Mouse (Mus musculus): ENCODE measurements around the gene 2510009E07Rik. TPM values are rescaled to one million over a fixed set of nuclear protein-coding genes. Genes with fewer than 3 reads are reported as not detected.

The 2510009E07Rik gene
- polyA plus RNA-seq, 1 experiment from 2014 or later, result 21.7 TPM

- no peaks in the 10 kb centered on the region for H3K9me3 ChIP-seq (ENCODE audit: control insufficient read depth, low read length)
- 74% methylated on average over 3 of the region's 3 CpGs for WGBS
- no peak overlapping the region for H3K27ac ChIP-seq (ENCODE audit: low read length)
- no peak for ATAC-seq (ENCODE audit: low read depth)
- H3K9ac ChIP-seq (ENCODE audit: low read length), result no peak overlapping the region
- no peaks in the 10 kb centered on the region for H3K27me3 ChIP-seq (ENCODE audit: control insufficient read depth, insufficient read depth, low read depth, low read length)
- no peak overlapping the region for H3K4me2 ChIP-seq (ENCODE audit: low read depth, low read length)
- H3K4me3 ChIP-seq (ENCODE audit: low read length), result no peak overlapping the region
- H3K36me3 ChIP-seq (ENCODE audit: control insufficient read depth, insufficient read depth, low read length), result no peaks in the 10 kb centered on the region
- peaks cover 23% of the 10 kb centered on the region for H3K4me1 ChIP-seq (replicated peaks; ENCODE audit: control insufficient read depth, insufficient read depth, low read length)
These were observed 48.5 kb downstream of the 2510009E07Rik start for GRCm38 (mm10) chr16:21645915-21646314.

DNA sequence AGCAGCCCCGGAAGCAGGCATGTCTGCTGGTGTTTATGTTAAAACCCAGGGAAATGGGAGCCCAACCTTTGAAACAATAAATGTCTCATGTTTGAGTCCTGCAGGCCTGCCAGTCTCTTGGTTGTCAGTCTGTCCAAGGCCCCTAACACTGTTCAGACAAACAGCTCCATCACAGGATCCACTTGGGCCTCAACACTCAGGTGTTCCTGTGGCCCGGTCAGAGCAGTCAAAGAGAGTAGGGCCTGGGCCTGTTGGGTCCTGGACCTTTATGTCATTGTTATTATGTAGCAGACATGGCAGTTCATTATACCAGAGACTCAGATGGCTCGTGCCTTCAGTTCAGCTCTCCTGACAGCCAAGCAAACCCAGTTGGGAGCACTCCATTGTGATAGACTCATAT lies 49.9 kb downstream of the 2510009E07Rik start:
- no peak overlapping the region for H3K4me3 ChIP-seq (ENCODE audit: low read length)
- peak overlapping the region; percentile 77 for H3K27ac ChIP-seq (ENCODE audit: low read length)
- H3K9me3 ChIP-seq (ENCODE audit: control insufficient read depth, low read length), result no peaks in the 10 kb centered on the region
- 48% methylated on average over 3 of the region's 3 CpGs for whole genome bisulfite sequencing
- no peaks in the 10 kb centered on the region for H3K36me3 ChIP-seq (ENCODE audit: control insufficient read depth, insufficient read depth, low read length)
- no peak for ATAC-seq (ENCODE audit: low read depth)
- peak overlapping the region; percentile 12; the same call in 1 of the 2 replicates for H3K4me2 ChIP-seq (ENCODE audit: low read depth, low read length)
- H3K27me3 ChIP-seq (ENCODE audit: control insufficient read depth, insufficient read depth, low read depth, low read length), result no peaks in the 10 kb centered on the region
- H3K9ac ChIP-seq (ENCODE audit: low read length), result peak overlapping the region; percentile 7; the same call in 1 of the 2 replicates
- peaks cover 23% of the 10 kb centered on the region for H3K4me1 ChIP-seq (replicated peaks; ENCODE audit: control insufficient read depth, insufficient read depth, low read length)

GRCm38 (mm10) chr16:21644066-21644561 lies 50.4 kb downstream of the 2510009E07Rik start:
- peak; percentile 83 for ATAC-seq (ENCODE audit: low read depth)
- H3K4me3 ChIP-seq (ENCODE audit: low read length), result no peak overlapping the region
- H3K9ac ChIP-seq (ENCODE audit: low read length), result peak overlapping the region; percentile 7
- 18% methylated on average over 17 of the region's 17 CpGs for WGBS
- H3K4me1 ChIP-seq (replicated peaks; ENCODE audit: control insufficient read depth, insufficient read depth, low read length), result peaks cover 23% of the 10 kb centered on the region
- no peaks in the 10 kb centered on the region for H3K36me3 ChIP-seq (ENCODE audit: control insufficient read depth, insufficient read depth, low read length)
- H3K4me2 ChIP-seq (ENCODE audit: low read depth, low read length), result peak overlapping the region; percentile 12; the same call in 1 of the 2 replicates
- peak overlapping the region; percentile 77 for H3K27ac ChIP-seq (ENCODE audit: low read length)
- no peaks in the 10 kb centered on the region for H3K27me3 ChIP-seq (ENCODE audit: control insufficient read depth, insufficient read depth, low read depth, low read length)
- H3K9me3 ChIP-seq (ENCODE audit: control insufficient read depth, low read length), result no peaks in the 10 kb centered on the region

GRCm38 (mm10) chr16:21643621-21644041 lies 50.8 kb downstream of the 2510009E07Rik start:
- ATAC-seq (ENCODE audit: low read depth), result no peak; the same call in 1 of the 2 replicates
- Histone ChIP-seq H3K27ac (ENCODE audit: low read length) (peak overlapping the region; percentile 77), H3K4me2 (ENCODE audit: low read depth, low read length) (no peak overlapping the region), H3K36me3 (ENCODE audit: control insufficient read depth, insufficient read depth, low read length) (no peaks in the 10 kb centered on the region), H3K27me3 (ENCODE audit: control insufficient read depth, insufficient read depth, low read depth, low read length) (no peaks in the 10 kb centered on the region), H3K9me3 (ENCODE audit: control insufficient read depth, low read length) (no peaks in the 10 kb centered on the region), H3K4me1 (replicated peaks; ENCODE audit: control insufficient read depth, insufficient read depth, low read length) (peaks cover 23% of the 10 kb centered on the region), H3K4me3 (ENCODE audit: low read length) (no peak overlapping the region), H3K9ac (ENCODE audit: low read length) (peak overlapping the region; percentile 7)
- 66% methylated on average over 2 of the region's 2 CpGs for WGBS

DNA sequence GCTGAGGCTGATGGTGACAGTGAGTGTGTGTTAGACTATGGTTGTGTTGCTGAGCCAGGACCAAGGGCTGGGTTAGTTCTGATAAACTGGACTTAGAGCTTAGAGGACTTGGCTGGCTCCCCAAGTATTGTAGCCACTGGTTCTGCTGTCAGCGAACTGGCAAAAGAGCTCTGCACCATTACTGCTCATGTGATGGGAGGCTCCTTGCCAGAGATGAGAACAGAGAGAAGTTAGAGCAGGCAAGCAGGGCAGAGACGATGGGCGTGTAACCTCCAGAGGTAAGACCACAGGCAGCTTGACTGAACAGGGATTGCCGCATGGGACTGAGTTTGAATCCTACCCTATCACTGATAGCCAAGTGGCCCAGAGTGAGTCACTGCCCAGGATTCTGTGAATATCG lies 51.6 kb downstream of the 2510009E07Rik start:
- no peaks in the 10 kb centered on the region for H3K9me3 ChIP-seq (ENCODE audit: control insufficient read depth, low read length)
- no peaks in the 10 kb centered on the region for H3K36me3 ChIP-seq (ENCODE audit: control insufficient read depth, insufficient read depth, low read length)
- H3K27ac ChIP-seq (ENCODE audit: low read length), result no peak overlapping the region
- no peak overlapping the region for H3K4me3 ChIP-seq (ENCODE audit: low read length)
- H3K4me1 ChIP-seq (replicated peaks; ENCODE audit: control insufficient read depth, insufficient read depth, low read length), result peaks cover 23% of the 10 kb centered on the region
- no peak for ATAC-seq (ENCODE audit: low read depth)
- no peak overlapping the region for H3K9ac ChIP-seq (ENCODE audit: low read length)
- no peak overlapping the region for H3K4me2 ChIP-seq (ENCODE audit: low read depth, low read length)
- no peaks in the 10 kb centered on the region for H3K27me3 ChIP-seq (ENCODE audit: control insufficient read depth, insufficient read depth, low read depth, low read length)
- 90% methylated on average over 5 of the region's 5 CpGs for WGBS

- Histone ChIP-seq H3K9me3 (ENCODE audit: control insufficient read depth, low read length) (no peaks in the 10 kb centered on the region), H3K27me3 (ENCODE audit: control insufficient read depth, insufficient read depth, low read depth, low read length) (no peaks in the 10 kb centered on the region), H3K36me3 (ENCODE audit: control insufficient read depth, insufficient read depth, low read length) (no peaks in the 10 kb centered on the region), H3K4me1 (replicated peaks; ENCODE audit: control insufficient read depth, insufficient read depth, low read length) (peaks cover 26% of the 10 kb centered on the region), H3K9ac (ENCODE audit: low read length) (no peak overlapping the region), H3K27ac (ENCODE audit: low read length) (peak overlapping the region; percentile 77), H3K4me3 (ENCODE audit: low read length) (no peak overlapping the region), H3K4me2 (ENCODE audit: low read depth, low read length) (no peak overlapping the region)
- 41% methylated on average over 3 of the region's 3 CpGs for WGBS
- ATAC-seq (ENCODE audit: low read depth), result 0 out of 2 replicates have a peak, but pooled peaks have one; percentile 9
These were observed 52.5 kb downstream of the 2510009E07Rik start for GRCm38 (mm10) chr16:21641944-21642343.

DNA sequence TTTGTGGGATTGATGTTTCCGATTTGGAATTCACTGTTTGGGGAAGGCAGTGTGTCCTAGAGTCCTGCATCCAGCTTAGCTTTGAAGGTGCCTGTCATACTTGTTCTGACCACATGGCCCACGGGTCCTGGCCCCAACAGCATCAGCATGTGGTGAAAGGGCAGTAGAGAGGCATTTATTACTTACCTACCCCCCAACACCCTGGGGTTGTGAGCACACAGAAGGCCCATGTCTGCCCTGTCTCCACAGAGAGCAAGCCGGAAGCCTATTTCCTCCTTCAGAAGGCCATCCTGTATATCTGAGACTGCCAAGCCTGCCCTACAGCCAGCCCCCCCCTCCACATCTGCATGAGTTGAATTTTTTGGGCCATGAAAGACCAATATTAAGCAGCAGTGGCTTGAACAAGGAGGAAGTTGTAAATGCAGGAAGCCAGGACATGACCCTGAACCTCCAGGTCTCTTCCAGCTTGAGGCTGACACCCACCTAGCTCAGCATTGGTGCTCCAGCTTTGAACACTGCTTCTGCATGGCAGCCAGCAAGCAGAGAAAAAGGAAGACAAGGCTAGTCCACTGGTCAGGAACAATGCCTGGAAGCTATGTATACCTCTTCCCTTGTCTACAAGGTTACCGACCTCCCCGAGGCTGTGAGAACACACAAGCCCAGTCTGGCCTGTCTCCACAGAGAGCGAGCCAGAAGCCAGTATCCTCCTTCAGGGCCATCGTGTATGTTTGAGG lies 53.5 kb downstream of the 2510009E07Rik start:
- ATAC-seq (ENCODE audit: low read depth), result peak; percentile 29; the same call in 1 of the 2 replicates
- H3K4me3 ChIP-seq (ENCODE audit: low read length), result no peak overlapping the region
- 65% methylated on average over 7 of the region's 7 CpGs for WGBS
- H3K36me3 ChIP-seq (ENCODE audit: control insufficient read depth, insufficient read depth, low read length), result no peaks in the 10 kb centered on the region
- H3K27ac ChIP-seq (ENCODE audit: low read length), result peak overlapping the region; percentile 77
- no peaks in the 10 kb centered on the region for H3K9me3 ChIP-seq (ENCODE audit: control insufficient read depth, low read length)
- no peak overlapping the region for H3K9ac ChIP-seq (ENCODE audit: low read length)
- no peak overlapping the region for H3K4me2 ChIP-seq (ENCODE audit: low read depth, low read length)
- H3K27me3 ChIP-seq (ENCODE audit: control insufficient read depth, insufficient read depth, low read depth, low read length), result no peaks in the 10 kb centered on the region
- peaks cover 31% of the 10 kb centered on the region for H3K4me1 ChIP-seq (replicated peaks; ENCODE audit: control insufficient read depth, insufficient read depth, low read length)

GRCm38 (mm10) chr16:21637201-21637819 lies 57.2 kb downstream of the 2510009E07Rik start:
- no peak overlapping the region for H3K4me3 ChIP-seq (ENCODE audit: low read length)
- H3K27me3 ChIP-seq (ENCODE audit: control insufficient read depth, insufficient read depth, low read depth, low read length), result no peaks in the 10 kb centered on the region
- 60% methylated on average over 11 of the region's 11 CpGs for WGBS
- no peak overlapping the region for H3K4me2 ChIP-seq (ENCODE audit: low read depth, low read length)
- H3K9me3 ChIP-seq (ENCODE audit: control insufficient read depth, low read length), result no peaks in the 10 kb centered on the region
- no peaks in the 10 kb centered on the region for H3K36me3 ChIP-seq (ENCODE audit: control insufficient read depth, insufficient read depth, low read length)
- H3K27ac ChIP-seq (ENCODE audit: low read length), result peak overlapping the region; percentile 71
- no peak overlapping the region for H3K9ac ChIP-seq (ENCODE audit: low read length)
- ATAC-seq (ENCODE audit: low read depth), result no peak
- H3K4me1 ChIP-seq (replicated peaks; ENCODE audit: control insufficient read depth, insufficient read depth, low read length), result peaks cover 17% of the 10 kb centered on the region

DNA sequence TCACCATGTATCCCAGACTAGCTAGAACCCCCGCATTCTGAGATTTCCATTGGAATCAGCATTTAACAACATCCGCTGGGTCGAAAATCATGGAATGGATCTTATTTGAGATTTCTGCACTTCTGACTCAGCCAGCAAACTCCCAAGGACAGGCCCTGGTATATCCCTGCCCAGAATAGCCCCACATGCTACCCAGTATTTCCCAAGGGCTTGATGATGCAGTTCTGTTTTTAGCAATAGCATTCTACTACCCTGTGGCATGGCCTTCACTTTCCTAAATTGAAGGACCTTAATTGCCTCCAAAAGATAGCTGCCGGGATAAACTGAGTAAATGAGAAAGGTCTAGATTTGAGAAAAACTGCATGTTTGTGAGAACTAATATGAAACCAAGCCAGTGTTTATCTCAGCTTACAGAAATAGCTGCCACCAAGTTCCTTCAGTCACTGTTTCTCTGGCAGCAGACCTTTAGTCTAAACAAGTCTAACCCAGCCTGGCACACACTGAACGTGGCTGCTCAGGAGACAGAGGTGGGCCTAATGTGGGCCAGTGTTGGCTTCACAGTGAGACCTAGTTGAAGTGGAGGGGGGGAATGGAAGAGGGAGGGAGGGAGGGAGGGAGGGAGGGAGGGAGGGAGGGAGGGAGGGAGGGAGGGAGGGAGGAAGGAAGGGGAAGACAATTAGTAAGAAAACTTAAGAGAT lies 58.2 kb downstream of the 2510009E07Rik start:
- no peak overlapping the region for H3K9ac ChIP-seq (ENCODE audit: low read length)
- H3K36me3 ChIP-seq (ENCODE audit: control insufficient read depth, insufficient read depth, low read length), result no peaks in the 10 kb centered on the region
- H3K27me3 ChIP-seq (ENCODE audit: control insufficient read depth, insufficient read depth, low read depth, low read length), result no peaks in the 10 kb centered on the region
- WGBS, result 74% methylated on average over 5 of the region's 5 CpGs
- peak overlapping the region; percentile 34 for H3K27ac ChIP-seq (ENCODE audit: low read length)
- H3K4me2 ChIP-seq (ENCODE audit: low read depth, low read length), result no peak overlapping the region
- H3K4me1 ChIP-seq (replicated peaks; ENCODE audit: control insufficient read depth, insufficient read depth, low read length), result peaks cover 9% of the 10 kb centered on the region; the same call in 1 of the 2 replicates
- ATAC-seq (ENCODE audit: low read depth), result peak; percentile 53
- H3K9me3 ChIP-seq (ENCODE audit: control insufficient read depth, low read length), result no peaks in the 10 kb centered on the region
- H3K4me3 ChIP-seq (ENCODE audit: low read length), result no peak overlapping the region
